Mouse (Mus musculus) intestine, postnatal 0 days (tissue): ENCODE measurements around the gene Ahnak2. TPM values are rescaled to one million over a fixed set of nuclear protein-coding genes. Genes with fewer than 3 reads are reported as not detected.
A peak's percentile ranks its signal among the peaks of the same experiment; 100 is the strongest.

Experiments
- ATAC-seq: fragments of 200-750 bp; cut with Nextera tagmentation; 2 replicates; pipeline ENCODE4 v1.8.0; 2017; ENCODE audit warnings: mild to moderate bottlenecking, moderate TSS enrichment, moderate library complexity
- H3K27ac ChIP-seq: fragments of 300-500 bp; sonication (generic); 2 replicates; pipeline ENCODE4 v1.5.1; 2014; ENCODE audit warnings: mild to moderate bottlenecking, low read depth, low read length, moderate library complexity
- H3K27me3 ChIP-seq: fragments of 300-500 bp; sonication (generic); replicated peaks from 2 replicates; pipeline ENCODE4 v1.6.1; 2014; ENCODE audit warnings: low read length, mixed read lengths; ENCODE audit not compliant: control insufficient read depth, insufficient read depth
- H3K36me3 ChIP-seq: fragments of 300-500 bp; sonication (generic); 2 replicates; pipeline ENCODE4 v1.6.1; 2014; ENCODE audit warnings: mild to moderate bottlenecking, moderate library complexity; ENCODE audit not compliant: control insufficient read depth, insufficient read depth
- H3K4me1 ChIP-seq: fragments of 300-500 bp; sonication (generic); replicated peaks from 2 replicates; pipeline ENCODE4 v1.6.1; 2014; ENCODE audit warnings: antibody characterized with exemption, low read length, mixed read lengths; ENCODE audit not compliant: control insufficient read depth, insufficient read depth
- H3K4me2 ChIP-seq: fragments of 300-500 bp; sonication (generic); replicated peaks from 2 replicates; pipeline ENCODE4 v1.6.1; 2014; ENCODE audit warnings: low read depth, mild to moderate bottlenecking, moderate library complexity
- H3K4me3 ChIP-seq: fragments of 300-500 bp; sonication (generic); 2 replicates; pipeline ENCODE4 v1.5.1; 2014; ENCODE audit warnings: low read depth, low read length
- H3K9ac ChIP-seq: fragments of 300-500 bp; sonication (generic); 2 replicates; pipeline ENCODE4 v1.6.1; 2014; ENCODE audit warnings: mild to moderate bottlenecking, low read depth, low read length
- H3K9me3 ChIP-seq: fragments of 300-500 bp; sonication (generic); 2 replicates; pipeline ENCODE4 v1.6.1; 2016; ENCODE audit warnings: mixed run types; ENCODE audit not compliant: control insufficient read depth
- CTCF ChIP-seq: sonication (generic); IDR thresholded peaks from 2 replicates; pipeline ENCODE4 v1.5.1; 2016; ENCODE audit warnings: low read depth, mild to moderate bottlenecking, control low read depth, antibody characterized with exemption, moderate library complexity
- WGBS: fragments of 180-500 bp; shearing (Covaris S2); extraction: QIAGEN DNeasy Blood & Tissue Kit; methylation state at CpG from one replicate; pipeline ENCODE4 v1.1.7; 2014; 5-methylcytosine and 5-hydroxymethylcytosine counted together
- polyA plus RNA-seq: library from polyadenylated mRNA; unstranded; fragments of >200 nt; fragmentation: Nextera tagmentation; extraction: Ambion mirVana; gene quantifications from 2 replicates; pipeline ENCODE4 v1.2.1, GENCODE M21; 2015

The Ahnak2 gene
- polyA plus RNA-seq, 1 experiment from 2014 or later, result 1.6 TPM

- Histone ChIP-seq H3K4me2 (no peak overlapping the region), H3K36me3 (peaks cover 33% of the 10 kb centered on the region; the same call in 1 of the 2 replicates), H3K4me1 (no peaks in the 10 kb centered on the region), H3K9me3 (no peaks in the 10 kb centered on the region), H3K4me3 (no peak overlapping the region), H3K27me3 (no peaks in the 10 kb centered on the region), H3K27ac (no peak overlapping the region), H3K9ac (peak overlapping the region; percentile 7; the same call in 1 of the 2 replicates)
- no peak for TF ChIP-seq CTCF
- WGBS, result 87% methylated on average over 11 of the region's 11 CpGs
- ATAC-seq, result no peak
Observed at GRCm38 (mm10) chr12:112744211-112744610, 58.2 kb downstream of the Ahnak2 start.

DNA sequence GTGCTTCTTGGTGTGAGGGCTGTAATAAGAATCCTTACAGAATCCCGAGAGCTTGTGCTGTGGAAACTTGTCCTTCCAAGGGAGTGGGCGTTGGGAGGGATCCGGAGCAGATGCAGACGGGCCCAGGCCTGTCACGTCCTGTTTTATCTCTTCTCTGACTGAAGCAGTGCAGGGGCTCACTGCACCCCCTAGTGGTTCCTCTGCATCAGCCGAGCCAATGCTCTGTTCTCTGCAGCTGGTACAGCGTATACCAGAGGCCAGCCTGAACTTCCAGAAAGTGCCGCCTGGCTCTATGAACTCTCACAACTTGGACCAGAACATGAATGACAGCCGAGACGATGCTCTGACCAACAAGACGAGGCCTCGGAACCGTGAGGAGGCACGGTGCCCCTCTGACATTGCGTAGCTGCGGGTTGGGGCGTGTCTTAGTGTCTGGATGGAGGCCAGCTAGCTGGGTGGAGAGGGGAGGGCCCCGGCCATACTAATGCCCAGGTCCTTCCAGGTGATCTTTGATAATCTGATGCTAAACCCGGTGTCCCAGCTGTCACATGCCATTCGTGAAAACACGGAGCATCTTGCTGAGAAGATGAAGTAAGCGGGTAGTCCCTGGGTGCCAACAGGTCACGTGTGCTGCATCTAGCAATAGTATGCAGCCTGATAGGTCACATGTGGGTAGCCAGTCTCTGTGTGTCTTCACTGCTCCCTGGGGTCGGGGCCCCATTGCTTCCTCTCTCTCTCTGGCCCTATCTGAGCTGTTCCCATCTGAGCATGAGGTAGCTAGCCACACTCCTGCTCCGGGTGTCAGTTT is 59.1 kb downstream of the Ahnak2 start:
- H3K27ac ChIP-seq, result no peak overlapping the region
- H3K36me3 ChIP-seq, result peaks cover 42% of the 10 kb centered on the region
- TF ChIP-seq CTCF, result peak; percentile 94
- peak overlapping the region; percentile 34 for H3K9ac ChIP-seq
- no peaks in the 10 kb centered on the region for H3K4me1 ChIP-seq
- H3K4me3 ChIP-seq, result no peak overlapping the region
- H3K4me2 ChIP-seq, result peak overlapping the region; percentile 44
- H3K9me3 ChIP-seq, result no peaks in the 10 kb centered on the region
- WGBS, result 35% methylated on average over 25 of the region's 25 CpGs
- ATAC-seq, result peak; percentile 70
- H3K27me3 ChIP-seq, result no peaks in the 10 kb centered on the region

GRCm38 (mm10) chr12:112742768-112743167 is 59.7 kb downstream of the Ahnak2 start:
- Histone ChIP-seq H3K4me2 (no peak overlapping the region), H3K9me3 (no peaks in the 10 kb centered on the region), H3K4me1 (no peaks in the 10 kb centered on the region), H3K4me3 (no peak overlapping the region), H3K9ac (peak overlapping the region; percentile 34), H3K27me3 (no peaks in the 10 kb centered on the region), H3K27ac (no peak overlapping the region), H3K36me3 (peaks cover 48% of the 10 kb centered on the region)
- 0 out of 2 replicates have a peak, but pooled peaks have one; percentile 2 for ATAC-seq
- no peak for TF ChIP-seq CTCF
- WGBS, result 64% methylated on average over 6 of the region's 6 CpGs

GRCm38 (mm10) chr12:112739023-112739568 is 63.4 kb downstream of the Ahnak2 start:
- Histone ChIP-seq H3K4me1 (no peaks in the 10 kb centered on the region), H3K27ac (no peak overlapping the region), H3K4me2 (no peak overlapping the region), H3K36me3 (peaks cover 66% of the 10 kb centered on the region), H3K9me3 (no peaks in the 10 kb centered on the region), H3K4me3 (no peak overlapping the region), H3K9ac (no peak overlapping the region), H3K27me3 (no peaks in the 10 kb centered on the region)
- ATAC-seq, result no peak
- no peak for TF ChIP-seq CTCF
- 92% methylated on average over 24 of the region's 24 CpGs for WGBS

- WGBS, result 90% methylated on average over 31 of the region's 31 CpGs
- H3K9me3 ChIP-seq, result no peaks in the 10 kb centered on the region
- no peaks in the 10 kb centered on the region for H3K27me3 ChIP-seq
- no peak overlapping the region for H3K4me3 ChIP-seq
- no peak overlapping the region for H3K9ac ChIP-seq
- no peak overlapping the region for H3K27ac ChIP-seq
- ATAC-seq, result no peak
- H3K4me2 ChIP-seq, result no peak overlapping the region
- no peak for TF ChIP-seq CTCF
- H3K4me1 ChIP-seq, result no peaks in the 10 kb centered on the region
- H3K36me3 ChIP-seq, result peaks cover 68% of the 10 kb centered on the region
Observed at GRCm38 (mm10) chr12:112738281-112739022, 64.0 kb downstream of the Ahnak2 start.

DNA sequence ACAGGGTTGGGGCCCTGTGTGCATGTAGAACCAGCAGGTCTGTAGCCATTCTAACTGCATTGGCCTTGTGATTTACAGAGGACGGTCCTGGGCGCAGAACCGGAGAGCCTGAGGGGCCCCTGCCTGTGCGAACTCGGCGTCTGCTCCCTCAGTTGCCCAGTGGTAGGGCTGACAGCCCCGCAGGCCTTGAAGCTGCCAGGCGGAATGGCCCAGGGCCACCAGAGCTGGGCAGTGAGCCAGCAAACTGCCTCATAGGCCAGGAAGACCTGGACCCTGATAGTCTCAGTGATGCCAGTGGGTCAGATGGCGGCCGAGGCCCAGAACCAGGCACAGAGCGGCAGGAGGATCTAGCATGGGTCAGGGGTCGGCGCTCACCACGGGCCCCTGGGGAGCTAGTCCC is 64.7 kb downstream of the Ahnak2 start:
- WGBS, result 92% methylated on average over 14 of the region's 14 CpGs
- no peak overlapping the region for H3K9ac ChIP-seq
- no peak overlapping the region for H3K27ac ChIP-seq
- H3K4me1 ChIP-seq, result no peaks in the 10 kb centered on the region
- no peak overlapping the region for H3K4me3 ChIP-seq
- no peak for ATAC-seq
- H3K9me3 ChIP-seq, result no peaks in the 10 kb centered on the region
- H3K36me3 ChIP-seq, result peaks cover 75% of the 10 kb centered on the region
- no peaks in the 10 kb centered on the region for H3K27me3 ChIP-seq
- no peak overlapping the region for H3K4me2 ChIP-seq
- no peak for TF ChIP-seq CTCF
